ENCODE assay signal across 14 mouse cellular contexts in the genomic region with DNA sequence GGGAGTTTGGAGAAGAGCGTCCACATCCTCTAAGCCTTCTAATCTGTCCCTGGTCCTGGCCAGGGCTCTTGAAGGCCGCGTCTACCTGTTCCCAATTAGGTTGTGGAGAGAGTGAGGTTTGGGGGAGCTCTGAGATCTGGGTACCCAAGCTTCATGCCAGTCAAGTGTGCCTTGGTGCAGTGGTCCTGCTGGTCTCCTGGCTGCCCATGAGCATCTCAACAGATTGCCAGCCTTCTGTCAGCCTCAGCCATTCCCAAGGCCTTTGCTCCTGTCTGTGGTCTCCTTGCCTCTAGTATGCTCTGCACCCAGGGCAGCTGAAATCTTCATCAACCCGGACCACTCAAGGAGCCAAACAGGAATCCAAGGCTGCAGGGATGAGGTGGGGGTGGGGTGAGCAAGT.
A peak's percentile ranks its signal among the peaks of the same experiment; 100 is the strongest.
DNase-seq lines count a peak whose midpoint lies in the region; ATAC-seq and TF ChIP-seq lines count a peak whose summit lies in the region.
"Had no signal": no experiment of that assay in that cellular context is flagged by ENCODE, and none has a peak within 500 bp of the region (broad histone marks: within the 10 kb centered on the region; RNA-seq: fewer than 3 reads in every experiment).

No protein-coding gene starts in this region.

- peak overlapping the region; percentile 70 for H3K27ac ChIP-seq in forebrain, embryonic 10.5 days
- no peak overlapping the region for H3K27ac ChIP-seq in forebrain, embryonic 13.5 days
- peak overlapping the region; percentile 16; the same call in 1 of the 2 replicates for H3K27ac ChIP-seq in kidney, embryonic 16.5 days (ENCODE audit: low read length)
- peak overlapping the region; percentile 68 for H3K27ac ChIP-seq in bone marrow macrophage, adult 2 months (ENCODE audit: insufficient read depth, low read depth, low read length)
- peak overlapping the region; percentile 21; the same call in 1 of the 2 replicates for H3K27ac ChIP-seq in embryonic facial prominence, embryonic 14.5 days (replicated peaks; ENCODE audit: low read depth, low read length)
- no peak overlapping the region for H3K27ac ChIP-seq in left cerebral cortex, adult 2 months

- DNase-seq in forebrain, embryonic 10.5 days (ENCODE audit: extremely low spot score, low spot score), result no peak
- DNase-seq in kidney, postnatal 36 days, result no peak
- DNase-seq in embryonic facial prominence, embryonic 14.5 days (ENCODE audit: low spot score), result no peak
- no peak for DNase-seq in left cerebral cortex, adult 2 months (ENCODE audit: extremely low spot score in 1 of 2, low spot score in 2 of 2)
- no peak for DNase-seq in thymus, postnatal 4 days
- DNase-seq: adrenal gland, adult 2 months; B cell, adult 2 months; heart, adult 18-20 months; lung, postnatal 36 days had no signal

- intact Hi-C loops in left cerebral cortex, adult 2 months (cut with DNase I), result loop anchor here (5.0 kb wide), 1 partner anchor 35 kb away; no protein-coding TSS in a partner anchor

- 58% methylated on average over 4 of the region's 4 CpGs for WGBS in forebrain, embryonic 10.5 days
- 77% methylated on average over 4 of the region's 4 CpGs for WGBS in forebrain, embryonic 13.5 days
- 71% methylated on average over 4 of the region's 4 CpGs for WGBS in kidney, embryonic 16.5 days
- 41% methylated on average over 4 of the region's 4 CpGs for WGBS in embryonic facial prominence, embryonic 14.5 days

- H3K9ac ChIP-seq in forebrain, embryonic 13.5 days, result no peak overlapping the region
- no peak overlapping the region for H3K9ac ChIP-seq in kidney, embryonic 16.5 days (replicated peaks; ENCODE audit: low read length)
- H3K9ac ChIP-seq in embryonic facial prominence, embryonic 14.5 days (ENCODE audit: low read depth, low read length), result no peak overlapping the region; the same call in 1 of the 2 replicates

- H3K4me2 ChIP-seq in forebrain, embryonic 13.5 days, result no peak overlapping the region
- H3K4me2 ChIP-seq in kidney, embryonic 16.5 days (replicated peaks; ENCODE audit: low read depth, low read length), result no peak overlapping the region
- no peak overlapping the region for H3K4me2 ChIP-seq in embryonic facial prominence, embryonic 14.5 days (ENCODE audit: low read depth, low read length)
- H3K4me2 ChIP-seq: liver, embryonic 11.5 days had no signal

- TF ChIP-seq CTCF in bone marrow macrophage, adult 2 months (IDR thresholded peaks at IDR 0.05; ENCODE audit: low read depth, low read length), result no peak
- TF ChIP-seq CTCF in left cerebral cortex, adult 2 months (IDR thresholded peaks at IDR 0.05), result no peak

- no peak for ATAC-seq in forebrain, embryonic 13.5 days
- no peak for ATAC-seq in kidney, embryonic 16.5 days (ENCODE audit: low FRiP score, low TSS enrichment)
- no peak for ATAC-seq in embryonic facial prominence, embryonic 14.5 days (ENCODE audit: low read depth)

- H3K27me3 ChIP-seq in forebrain, embryonic 10.5 days (ENCODE audit: poor library complexity, severe bottlenecking), result peaks cover 53% of the 10 kb centered on the region
- H3K27me3 ChIP-seq in forebrain, embryonic 13.5 days, result peaks cover 16% of the 10 kb centered on the region
- H3K27me3 ChIP-seq in kidney, embryonic 16.5 days (ENCODE audit: insufficient read depth, low read length), result peaks cover 8% of the 10 kb centered on the region
- H3K27me3 ChIP-seq in embryonic facial prominence, embryonic 14.5 days (replicated peaks; ENCODE audit: control insufficient read depth, insufficient read depth, low read length), result peaks cover 7% of the 10 kb centered on the region; the same call in 1 of the 2 replicates

- TF ChIP-seq POLR2A in bone marrow macrophage, adult 2 months (IDR thresholded peaks at IDR 0.05; ENCODE audit: borderline replicate concordance, low read depth, low read length), result no peak

- H3K4me1 ChIP-seq in forebrain, embryonic 10.5 days, result peaks cover 46% of the 10 kb centered on the region
- H3K4me1 ChIP-seq in forebrain, embryonic 13.5 days, result peaks cover 26% of the 10 kb centered on the region
- peaks cover 24% of the 10 kb centered on the region for H3K4me1 ChIP-seq in kidney, embryonic 16.5 days (ENCODE audit: insufficient read depth, low read length)
- H3K4me1 ChIP-seq in bone marrow macrophage, adult 2 months (ENCODE audit: control insufficient read depth, insufficient read depth, low read length), result peaks cover 32% of the 10 kb centered on the region
- peaks cover 26% of the 10 kb centered on the region for H3K4me1 ChIP-seq in embryonic facial prominence, embryonic 14.5 days (ENCODE audit: control insufficient read depth, insufficient read depth, low read length)

- H3K4me3 ChIP-seq in forebrain, embryonic 10.5 days, result no peak overlapping the region
- no peak overlapping the region for H3K4me3 ChIP-seq in forebrain, embryonic 13.5 days
- no peak overlapping the region for H3K4me3 ChIP-seq in kidney, embryonic 16.5 days (ENCODE audit: low read length)
- H3K4me3 ChIP-seq in bone marrow macrophage, adult 2 months (ENCODE audit: insufficient read depth, low read length), result peak overlapping the region; percentile 0; the same call in 1 of the 2 replicates
- H3K4me3 ChIP-seq in embryonic facial prominence, embryonic 14.5 days (ENCODE audit: low read depth, low read length), result no peak overlapping the region
- no peak overlapping the region for H3K4me3 ChIP-seq in left cerebral cortex, adult 2 months
- H3K4me3 ChIP-seq: erythroblast, embryonic 14.5 days had no signal

- no peaks in the 10 kb centered on the region for H3K36me3 ChIP-seq in forebrain, embryonic 10.5 days (replicated peaks)
- no peaks in the 10 kb centered on the region for H3K36me3 ChIP-seq in forebrain, embryonic 13.5 days (ENCODE audit: poor library complexity, severe bottlenecking)
- no peaks in the 10 kb centered on the region for H3K36me3 ChIP-seq in kidney, embryonic 16.5 days (ENCODE audit: insufficient read depth, low read length)
- H3K36me3 ChIP-seq in embryonic facial prominence, embryonic 14.5 days (ENCODE audit: control insufficient read depth, insufficient read depth, low read length), result no peaks in the 10 kb centered on the region

- H3K9me3 ChIP-seq in forebrain, embryonic 10.5 days, result no peaks in the 10 kb centered on the region
- H3K9me3 ChIP-seq in forebrain, embryonic 13.5 days (replicated peaks), result no peaks in the 10 kb centered on the region
- no peaks in the 10 kb centered on the region for H3K9me3 ChIP-seq in kidney, embryonic 16.5 days (ENCODE audit: low read length)
- no peaks in the 10 kb centered on the region for H3K9me3 ChIP-seq in embryonic facial prominence, embryonic 14.5 days (ENCODE audit: control insufficient read depth, low read length)

Comparison
In these comparisons a context has a peak if more than half of its experiments do, and no peak if none do; other contexts are left out.
1. H3K27ac ChIP-seq: peak in forebrain, embryonic 10.5 days (single experiment), kidney, embryonic 16.5 days (single experiment), bone marrow macrophage, adult 2 months (single experiment) and embryonic facial prominence, embryonic 14.5 days (single experiment); none in forebrain, embryonic 13.5 days (single experiment) and left cerebral cortex, adult 2 months (single experiment).